12 mouse cellular contexts compared by ENCODE assay signal in the genomic region with DNA sequence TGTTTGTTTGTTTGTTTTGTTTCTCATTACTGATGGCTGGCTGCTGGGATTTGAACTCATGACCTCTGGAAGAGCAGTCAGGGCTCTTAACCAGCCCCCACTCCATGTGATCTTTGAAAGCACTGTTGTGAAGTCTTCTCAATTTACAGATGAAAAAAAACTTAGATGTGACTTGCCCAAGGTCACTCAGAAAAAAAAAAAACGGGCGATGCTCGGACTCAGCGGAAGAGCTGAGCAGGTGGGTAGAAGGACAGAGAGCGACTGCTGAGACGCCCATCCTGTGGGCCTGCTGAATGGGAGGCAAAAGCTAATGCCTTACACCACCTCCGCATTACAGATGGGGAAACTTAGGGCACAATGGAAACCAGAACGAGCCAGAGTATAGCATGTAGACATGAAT. TPM values are rescaled to one million over a fixed set of nuclear protein-coding genes. Genes with fewer than 3 reads are reported as not detected.
A peak's percentile ranks its signal among the peaks of the same experiment; 100 is the strongest.
DNase-seq lines count a peak whose midpoint lies in the region; ATAC-seq lines count a peak whose summit lies in the region.
"Had no signal": no experiment of that assay in that cellular context is flagged by ENCODE, and none has a peak within 500 bp of the region (broad histone marks: within the 10 kb centered on the region; RNA-seq: fewer than 3 reads in every experiment).

No protein-coding gene starts in this region.

- ATAC-seq in intestine, embryonic 14.5 days (replicated peaks; ENCODE audit: low FRiP score, low TSS enrichment, low read depth) = no peak
- ATAC-seq in intestine, embryonic 16.5 days = no peak
- no peak for ATAC-seq in embryonic facial prominence, embryonic 12.5 days (ENCODE audit: insufficient number of reproducible peaks, insufficient read depth, low FRiP score, low TSS enrichment)
- ATAC-seq in hindbrain, embryonic 14.5 days (ENCODE audit: low FRiP score) = no peak
- no peak for ATAC-seq in midbrain, embryonic 16.5 days

- H3K27ac ChIP-seq in intestine, embryonic 14.5 days (ENCODE audit: low read depth) = no peak overlapping the region
- no peak overlapping the region for H3K27ac ChIP-seq in intestine, embryonic 16.5 days (ENCODE audit: low read length)
- 0 out of 2 replicates have a peak overlapping the region, but pooled peaks have one; percentile 0 for H3K27ac ChIP-seq in embryonic facial prominence, embryonic 12.5 days
- peak overlapping the region; percentile 88; the same call in 1 of the 2 replicates for H3K27ac ChIP-seq in hindbrain, embryonic 14.5 days
- no peak overlapping the region; the same call in 1 of the 2 replicates for H3K27ac ChIP-seq in midbrain, embryonic 16.5 days (ENCODE audit: low read length)

- no peak overlapping the region for H3K9ac ChIP-seq in intestine, embryonic 14.5 days (ENCODE audit: low read length)
- H3K9ac ChIP-seq in intestine, embryonic 16.5 days (ENCODE audit: low read depth, low read length) = no peak overlapping the region
- no peak overlapping the region for H3K9ac ChIP-seq in embryonic facial prominence, embryonic 12.5 days
- no peak overlapping the region for H3K9ac ChIP-seq in hindbrain, embryonic 14.5 days
- no peak overlapping the region for H3K9ac ChIP-seq in midbrain, embryonic 16.5 days (ENCODE audit: low read depth, low read length)

- H3K36me3 ChIP-seq in intestine, embryonic 14.5 days (ENCODE audit: control insufficient read depth, insufficient read depth, low read length) = peaks cover 23% of the 10 kb centered on the region
- H3K36me3 ChIP-seq in intestine, embryonic 16.5 days (ENCODE audit: control insufficient read depth, insufficient read depth, low read length) = peaks cover 3% of the 10 kb centered on the region
- peaks cover 19% of the 10 kb centered on the region for H3K36me3 ChIP-seq in embryonic facial prominence, embryonic 12.5 days
- peaks cover 18% of the 10 kb centered on the region for H3K36me3 ChIP-seq in hindbrain, embryonic 14.5 days (replicated peaks; ENCODE audit: control insufficient read depth, insufficient read depth)
- peaks cover 8% of the 10 kb centered on the region for H3K36me3 ChIP-seq in midbrain, embryonic 16.5 days (ENCODE audit: control insufficient read depth, insufficient read depth, low read length)

- H3K4me1 ChIP-seq in intestine, embryonic 14.5 days (replicated peaks; ENCODE audit: control insufficient read depth, insufficient read depth, low read length) = peaks cover 45% of the 10 kb centered on the region
- peaks cover 57% of the 10 kb centered on the region for H3K4me1 ChIP-seq in intestine, embryonic 16.5 days (ENCODE audit: control insufficient read depth, insufficient read depth, low read length)
- peaks cover 50% of the 10 kb centered on the region for H3K4me1 ChIP-seq in embryonic facial prominence, embryonic 12.5 days
- peaks cover 49% of the 10 kb centered on the region for H3K4me1 ChIP-seq in hindbrain, embryonic 14.5 days (replicated peaks; ENCODE audit: control insufficient read depth, insufficient read depth, low read length)
- H3K4me1 ChIP-seq in midbrain, embryonic 16.5 days (ENCODE audit: control insufficient read depth, insufficient read depth, low read length) = peaks cover 45% of the 10 kb centered on the region

- no peaks in the 10 kb centered on the region for H3K27me3 ChIP-seq in intestine, embryonic 14.5 days (replicated peaks; ENCODE audit: control insufficient read depth, insufficient read depth, low read length)
- no peaks in the 10 kb centered on the region for H3K27me3 ChIP-seq in intestine, embryonic 16.5 days (replicated peaks; ENCODE audit: control insufficient read depth, insufficient read depth, low read length)
- no peaks in the 10 kb centered on the region for H3K27me3 ChIP-seq in embryonic facial prominence, embryonic 12.5 days
- H3K27me3 ChIP-seq in hindbrain, embryonic 14.5 days (ENCODE audit: control insufficient read depth, insufficient read depth, low read length) = no peaks in the 10 kb centered on the region
- no peaks in the 10 kb centered on the region for H3K27me3 ChIP-seq in midbrain, embryonic 16.5 days (ENCODE audit: control insufficient read depth, insufficient read depth, low read depth, low read length)

- peak overlapping the region; percentile 74; the same call in 1 of the 2 replicates for H3K4me2 ChIP-seq in intestine, embryonic 14.5 days (ENCODE audit: low read length)
- H3K4me2 ChIP-seq in intestine, embryonic 16.5 days (ENCODE audit: low read depth, low read length) = no peak overlapping the region
- peak overlapping the region; percentile 89 for H3K4me2 ChIP-seq in embryonic facial prominence, embryonic 12.5 days (replicated peaks)
- peak overlapping the region; percentile 86 for H3K4me2 ChIP-seq in hindbrain, embryonic 14.5 days (replicated peaks)
- H3K4me2 ChIP-seq in midbrain, embryonic 16.5 days (ENCODE audit: low read length) = peak overlapping the region; percentile 76

- no peak overlapping the region for H3K4me3 ChIP-seq in intestine, embryonic 14.5 days (ENCODE audit: low read depth, low read length)
- H3K4me3 ChIP-seq in intestine, embryonic 16.5 days (ENCODE audit: low read length) = no peak overlapping the region
- H3K4me3 ChIP-seq in embryonic facial prominence, embryonic 12.5 days = peak overlapping the region; percentile 91; the same call in 1 of the 2 replicates
- H3K4me3 ChIP-seq in hindbrain, embryonic 14.5 days (replicated peaks; ENCODE audit: low read length) = peak overlapping the region; percentile 78
- no peak overlapping the region for H3K4me3 ChIP-seq in midbrain, embryonic 16.5 days (ENCODE audit: low read depth, low read length)

- H3K9me3 ChIP-seq in intestine, embryonic 14.5 days (ENCODE audit: control insufficient read depth, low read length) = no peaks in the 10 kb centered on the region
- no peaks in the 10 kb centered on the region for H3K9me3 ChIP-seq in intestine, embryonic 16.5 days (ENCODE audit: control insufficient read depth, low read length)
- H3K9me3 ChIP-seq in embryonic facial prominence, embryonic 12.5 days = no peaks in the 10 kb centered on the region
- no peaks in the 10 kb centered on the region for H3K9me3 ChIP-seq in hindbrain, embryonic 14.5 days (ENCODE audit: control insufficient read depth, low read length)
- H3K9me3 ChIP-seq in midbrain, embryonic 16.5 days (replicated peaks; ENCODE audit: control insufficient read depth, low read length, poor library complexity, severe bottlenecking) = no peaks in the 10 kb centered on the region

- WGBS in intestine, embryonic 14.5 days = 72% methylated on average over 8 of the region's 8 CpGs
- WGBS in intestine, embryonic 16.5 days = 71% methylated on average over 8 of the region's 8 CpGs
- 56% methylated on average over 8 of the region's 8 CpGs for WGBS in embryonic facial prominence, embryonic 12.5 days
- 68% methylated on average over 8 of the region's 8 CpGs for WGBS in hindbrain, embryonic 14.5 days
- WGBS in midbrain, embryonic 16.5 days = 68% methylated on average over 8 of the region's 8 CpGs

- no peak for DNase-seq in intestine, embryonic 14.5 days (ENCODE audit: low spot score)
- no peak for DNase-seq in hindbrain, embryonic 14.5 days (ENCODE audit: low spot score)
- no peak for DNase-seq in cerebellum, adult 9-11 months
- no peak for DNase-seq in frontal cortex, postnatal 10 days (ENCODE audit: low spot score in 2 of 2)
- no peak for DNase-seq in kidney, postnatal 36 days
- DNase-seq: cerebellum, adult 2 months; gastrocnemius, postnatal 14 days; heart, postnatal 14 days; kidney, postnatal 25 days had no signal

RNA-seq across cellular contexts. Expression of gene Pcgf2, which starts 3.6 kb away (rescaled TPM):
- polyA plus RNA-seq in intestine, embryonic 14.5 days (2014; fragmentation: Nextera tagmentation; extraction: Ambion mirVana) = 19.2 and 19.7 TPM in 2 replicates
- 11.9 and 12.1 TPM in 2 replicates for polyA plus RNA-seq in intestine, embryonic 16.5 days (2015; fragmentation: Nextera tagmentation; extraction: Ambion mirVana)
- 20.6 and 21.6 TPM in 2 replicates for polyA plus RNA-seq in embryonic facial prominence, embryonic 12.5 days (2016; fragmentation: Nextera tagmentation; extraction: Ambion mirVana)
- 22.0 and 23.4 TPM in 2 replicates for polyA plus RNA-seq in hindbrain, embryonic 14.5 days (2014; fragmentation: Nextera tagmentation; extraction: Ambion mirVana)
- polyA plus RNA-seq in midbrain, embryonic 16.5 days (2015; fragmentation: Nextera tagmentation; extraction: Ambion mirVana) = 18.2 and 19.1 TPM in 2 replicates

RNA-seq across cellular contexts. Expression of gene Psmb3, which starts 6.5 kb away (rescaled TPM):
- 473 and 491 TPM in 2 replicates for polyA plus RNA-seq in intestine, embryonic 14.5 days (2014; fragmentation: Nextera tagmentation; extraction: Ambion mirVana)
- polyA plus RNA-seq in intestine, embryonic 16.5 days (2015; fragmentation: Nextera tagmentation; extraction: Ambion mirVana) = 419 and 429 TPM in 2 replicates
- polyA plus RNA-seq in embryonic facial prominence, embryonic 12.5 days (2016; fragmentation: Nextera tagmentation; extraction: Ambion mirVana) = 447 and 479 TPM in 2 replicates
- 436 and 489 TPM in 2 replicates for polyA plus RNA-seq in hindbrain, embryonic 14.5 days (2014; fragmentation: Nextera tagmentation; extraction: Ambion mirVana)
- polyA plus RNA-seq in midbrain, embryonic 16.5 days (2015; fragmentation: Nextera tagmentation; extraction: Ambion mirVana) = 387 and 401 TPM in 2 replicates

RNA-seq across cellular contexts. Expression of gene Cisd3, which starts 11.0 kb away (rescaled TPM):
- polyA plus RNA-seq in intestine, embryonic 14.5 days (2014; fragmentation: Nextera tagmentation; extraction: Ambion mirVana) = 41.2 and 47.9 TPM in 2 replicates
- polyA plus RNA-seq in intestine, embryonic 16.5 days (2015; fragmentation: Nextera tagmentation; extraction: Ambion mirVana) = 120 and 135 TPM in 2 replicates
- polyA plus RNA-seq in embryonic facial prominence, embryonic 12.5 days (2016; fragmentation: Nextera tagmentation; extraction: Ambion mirVana) = 11.6 and 13.7 TPM in 2 replicates
- polyA plus RNA-seq in hindbrain, embryonic 14.5 days (2014; fragmentation: Nextera tagmentation; extraction: Ambion mirVana) = 27.7 and 34.7 TPM in 2 replicates
- 24.4 and 29.8 TPM in 2 replicates for polyA plus RNA-seq in midbrain, embryonic 16.5 days (2015; fragmentation: Nextera tagmentation; extraction: Ambion mirVana)

RNA-seq across cellular contexts. Expression of gene Mllt6, which starts 33.5 kb away (rescaled TPM):
- 4.6 and 4.8 TPM in 2 replicates for polyA plus RNA-seq in intestine, embryonic 14.5 days (2014; fragmentation: Nextera tagmentation; extraction: Ambion mirVana)
- polyA plus RNA-seq in intestine, embryonic 16.5 days (2015; fragmentation: Nextera tagmentation; extraction: Ambion mirVana) = 2.2 and 2.6 TPM in 2 replicates
- 3.2 and 3.4 TPM in 2 replicates for polyA plus RNA-seq in embryonic facial prominence, embryonic 12.5 days (2016; fragmentation: Nextera tagmentation; extraction: Ambion mirVana)
- 5.0 TPM in 2 replicates for polyA plus RNA-seq in hindbrain, embryonic 14.5 days (2014; fragmentation: Nextera tagmentation; extraction: Ambion mirVana)
- polyA plus RNA-seq in midbrain, embryonic 16.5 days (2015; fragmentation: Nextera tagmentation; extraction: Ambion mirVana) = 3.3 and 3.5 TPM in 2 replicates

RNA-seq across cellular contexts. Expression of gene Pip4k2b, which starts 47.8 kb away (rescaled TPM):
- 1.7 and 1.9 TPM in 2 replicates for polyA plus RNA-seq in intestine, embryonic 14.5 days (2014; fragmentation: Nextera tagmentation; extraction: Ambion mirVana)
- 0.71 and 0.86 TPM in 2 replicates for polyA plus RNA-seq in intestine, embryonic 16.5 days (2015; fragmentation: Nextera tagmentation; extraction: Ambion mirVana)
- polyA plus RNA-seq in embryonic facial prominence, embryonic 12.5 days (2016; fragmentation: Nextera tagmentation; extraction: Ambion mirVana) = 2.6 and 3.0 TPM in 2 replicates
- polyA plus RNA-seq in hindbrain, embryonic 14.5 days (2014; fragmentation: Nextera tagmentation; extraction: Ambion mirVana) = 5.2 and 5.9 TPM in 2 replicates
- polyA plus RNA-seq in midbrain, embryonic 16.5 days (2015; fragmentation: Nextera tagmentation; extraction: Ambion mirVana) = 5.0 and 5.1 TPM in 2 replicates

Comparison
In these comparisons a context has a peak if more than half of its experiments do, and no peak if none do; other contexts are left out.
1. H3K27ac ChIP-seq: peak in embryonic facial prominence, embryonic 12.5 days (single experiment) and hindbrain, embryonic 14.5 days (single experiment); none in intestine, embryonic 14.5 days (single experiment), intestine, embryonic 16.5 days (single experiment) and midbrain, embryonic 16.5 days (single experiment).
2. H3K4me3 ChIP-seq: peak in embryonic facial prominence, embryonic 12.5 days (single experiment) and hindbrain, embryonic 14.5 days (single experiment); none in intestine, embryonic 14.5 days (single experiment), intestine, embryonic 16.5 days (single experiment) and midbrain, embryonic 16.5 days (single experiment).